Comparison of ENCODE assay signal across 11 mouse cellular contexts in the genomic region with DNA sequence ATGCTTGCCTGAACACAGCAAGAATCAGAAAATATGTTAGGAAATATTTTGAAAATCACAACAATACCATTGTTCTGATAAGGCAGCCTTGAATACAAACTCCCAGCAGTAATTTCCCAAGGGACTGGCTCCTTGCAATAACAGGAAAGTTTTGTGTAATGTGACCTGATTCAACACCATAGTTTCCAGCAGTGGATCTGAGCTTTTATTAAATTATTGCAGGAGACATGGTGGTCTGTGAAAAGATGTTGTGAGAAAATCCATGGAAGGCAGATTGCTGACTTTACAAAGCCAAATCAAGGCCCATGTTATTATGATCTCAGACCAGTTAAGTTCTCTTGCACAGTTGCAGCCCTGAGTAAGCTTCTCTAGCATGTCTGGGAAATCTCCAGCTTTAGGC.
"Had no signal": no experiment of that assay in that cellular context is flagged by ENCODE, and none has a peak within 500 bp of the region (broad histone marks: within the 10 kb centered on the region; RNA-seq: fewer than 3 reads in every experiment).

No protein-coding gene starts in this region.

- H3K4me3 ChIP-seq: limb, embryonic 13.5 days; midbrain, embryonic 12.5 days had no signal

- H3K4me1 ChIP-seq: limb, embryonic 13.5 days; midbrain, embryonic 12.5 days had no signal

- DNase-seq: kidney, postnatal 10 days; kidney, postnatal 4 days; left cerebral cortex, postnatal 4 days; lung, adult 18-20 months; right cerebral cortex, adult 18-20 months; thymus, postnatal 4 days had no signal

- H3K27me3 ChIP-seq: limb, embryonic 13.5 days; midbrain, embryonic 12.5 days had no signal

- H3K9ac ChIP-seq: limb, embryonic 13.5 days; liver, embryonic 14.5 days; midbrain, embryonic 12.5 days had no signal

- H3K9me3 ChIP-seq: limb, embryonic 13.5 days; midbrain, embryonic 12.5 days had no signal

- H3K4me2 ChIP-seq: limb, embryonic 13.5 days; midbrain, embryonic 12.5 days had no signal

- ATAC-seq: midbrain, embryonic 16.5 days had no signal

- H3K27ac ChIP-seq: limb, embryonic 13.5 days; liver, embryonic 14.5 days; midbrain, embryonic 12.5 days; stomach, postnatal 0 days had no signal

- H3K36me3 ChIP-seq: limb, embryonic 13.5 days; midbrain, embryonic 12.5 days had no signal
